Mouse (Mus musculus): Measurements from ENCODE around the gene Ckb.
"Not testable (repeated sequence)": the region's sequence is repeated elsewhere in the genome, so short reads cannot be mapped to it uniquely, and the experiment has no call there.

The Ckb gene

DNA sequence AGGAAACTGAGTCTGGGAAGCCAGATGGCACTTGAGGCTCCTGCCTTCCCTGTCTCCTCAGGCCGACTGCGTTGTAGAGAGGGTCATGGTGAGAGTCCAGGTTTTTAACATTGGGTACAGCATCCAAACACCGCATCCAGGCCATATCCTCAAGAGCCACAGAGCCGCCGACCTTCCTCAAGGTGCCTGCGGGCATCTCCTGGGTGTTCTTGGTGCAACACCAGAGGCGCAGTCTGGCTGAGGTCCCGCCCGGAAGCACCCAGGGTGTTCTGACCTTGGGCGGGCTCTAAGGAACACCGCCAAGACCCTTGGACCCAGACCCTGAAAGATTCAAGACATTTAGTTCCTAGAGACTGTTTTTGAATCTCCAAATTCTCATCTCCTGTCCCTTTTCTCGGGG lies 443 bp upstream of the Ckb start:
- in situ Hi-C loops (cut with MboI; ENCODE audit: low pct_unique_long_range_greater_than_20kb in 1 of 2, low sequenced_read_pairs in 2 of 2, unreplicated experiment in 1 of 2), result no loop called here

DNA sequence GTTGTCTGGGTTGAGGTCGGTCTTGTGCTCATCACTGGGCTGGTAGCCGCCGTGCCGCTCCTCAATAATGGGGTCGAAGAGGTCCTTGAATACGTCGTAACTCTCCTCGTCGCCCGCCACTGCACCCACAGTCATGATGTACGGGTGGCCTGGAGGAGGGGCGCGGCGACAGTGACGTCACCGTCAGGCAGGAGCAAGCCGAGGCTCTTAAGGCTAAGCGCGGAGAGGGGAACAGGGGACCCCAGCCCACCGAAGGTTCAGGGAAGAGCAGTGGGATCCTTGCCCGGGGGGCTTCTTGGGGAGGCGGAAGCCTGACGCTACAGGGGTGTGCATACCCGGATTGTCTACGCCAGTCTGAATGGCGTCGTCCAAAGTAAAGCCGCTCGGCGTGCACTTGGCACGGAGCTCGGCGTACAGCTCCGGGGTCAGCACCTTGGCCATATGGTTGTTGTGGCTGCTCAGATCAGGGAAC lies 671 bp downstream of the Ckb start:
- in situ Hi-C loops (cut with MboI; ENCODE audit: low pct_unique_long_range_greater_than_20kb in 1 of 2, low sequenced_read_pairs in 2 of 2, unreplicated experiment in 1 of 2), result no loop called here

DNA sequence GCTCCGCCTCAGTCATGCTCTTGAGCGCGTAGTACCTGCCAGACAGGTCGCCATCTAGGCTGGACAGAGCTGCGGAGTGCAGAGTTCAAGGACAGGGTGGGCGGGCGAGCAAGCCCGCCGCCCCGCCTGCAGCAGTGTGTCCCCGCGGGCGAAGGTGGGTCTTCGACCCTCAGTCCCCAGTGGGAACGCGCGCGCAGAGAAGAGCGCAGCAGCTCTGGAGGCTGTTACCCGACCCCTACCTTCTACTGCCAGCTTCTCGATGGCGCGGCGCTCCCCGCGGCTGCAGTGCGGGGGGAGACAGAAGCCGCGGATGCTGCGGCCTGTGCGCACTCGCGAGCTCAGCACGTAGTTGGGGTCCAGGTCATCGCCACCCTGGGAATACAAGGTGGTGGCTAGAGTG lies 1.2 kb downstream of the Ckb start:
- in situ Hi-C loops (cut with MboI; ENCODE audit: low pct_unique_long_range_greater_than_20kb in 1 of 2, low sequenced_read_pairs in 2 of 2, unreplicated experiment in 1 of 2), result no loop called here

DNA sequence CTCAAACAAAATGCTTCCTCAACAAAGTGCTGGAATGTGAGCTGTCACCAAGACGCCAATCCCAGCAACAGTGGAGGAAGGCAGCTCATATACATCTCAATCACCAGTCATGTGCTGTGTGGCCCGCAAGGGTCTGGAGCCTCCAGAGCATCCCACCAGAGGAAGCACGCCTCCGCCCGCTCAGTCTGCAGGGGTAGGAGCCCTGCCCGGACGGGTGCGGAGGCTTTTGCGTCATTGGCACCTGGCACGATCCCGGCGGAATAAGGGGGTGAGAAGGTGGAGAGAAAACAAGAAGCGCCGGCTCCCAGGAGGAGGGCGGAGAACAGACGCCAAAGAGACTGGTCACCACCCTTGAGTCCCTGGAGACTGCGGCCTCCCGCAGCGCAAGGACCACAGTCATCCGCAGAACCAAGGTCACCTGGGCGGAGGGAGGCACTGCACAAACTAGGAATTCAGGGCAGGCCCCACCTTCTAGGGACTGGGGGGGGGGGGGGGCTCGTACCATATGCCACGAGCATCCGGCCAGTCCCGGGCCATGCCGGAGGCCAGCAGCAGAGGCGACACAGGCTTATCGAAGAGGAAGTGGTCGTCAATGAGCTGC lies 1.7 kb downstream of the Ckb start:
- in situ Hi-C loops (cut with MboI; ENCODE audit: low pct_unique_long_range_greater_than_20kb in 1 of 2, low sequenced_read_pairs in 2 of 2, unreplicated experiment in 1 of 2), result no loop called here

DNA sequence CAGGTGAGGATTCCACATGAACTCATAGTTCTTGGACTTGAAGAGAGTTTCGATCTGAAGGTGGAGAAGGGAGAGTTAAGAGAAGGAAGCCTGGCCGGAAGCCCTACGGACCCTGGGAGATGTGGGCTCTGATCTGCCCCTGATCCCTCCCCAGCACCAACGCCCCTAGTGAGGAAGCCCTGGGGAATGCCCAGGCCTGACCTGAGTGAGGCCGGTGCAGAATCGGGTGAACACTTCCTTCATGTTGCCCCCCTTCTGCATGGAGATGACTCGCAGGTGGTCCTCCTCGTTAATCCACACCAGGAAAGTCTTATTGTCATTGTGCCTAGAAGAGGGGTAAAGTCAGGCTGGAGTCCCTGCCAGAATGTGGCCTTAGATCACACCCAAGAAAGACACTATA lies 2.2 kb downstream of the Ckb start:
- in situ Hi-C loops (cut with MboI; ENCODE audit: low pct_unique_long_range_greater_than_20kb in 1 of 2, low sequenced_read_pairs in 2 of 2, unreplicated experiment in 1 of 2), result no loop called here

DNA sequence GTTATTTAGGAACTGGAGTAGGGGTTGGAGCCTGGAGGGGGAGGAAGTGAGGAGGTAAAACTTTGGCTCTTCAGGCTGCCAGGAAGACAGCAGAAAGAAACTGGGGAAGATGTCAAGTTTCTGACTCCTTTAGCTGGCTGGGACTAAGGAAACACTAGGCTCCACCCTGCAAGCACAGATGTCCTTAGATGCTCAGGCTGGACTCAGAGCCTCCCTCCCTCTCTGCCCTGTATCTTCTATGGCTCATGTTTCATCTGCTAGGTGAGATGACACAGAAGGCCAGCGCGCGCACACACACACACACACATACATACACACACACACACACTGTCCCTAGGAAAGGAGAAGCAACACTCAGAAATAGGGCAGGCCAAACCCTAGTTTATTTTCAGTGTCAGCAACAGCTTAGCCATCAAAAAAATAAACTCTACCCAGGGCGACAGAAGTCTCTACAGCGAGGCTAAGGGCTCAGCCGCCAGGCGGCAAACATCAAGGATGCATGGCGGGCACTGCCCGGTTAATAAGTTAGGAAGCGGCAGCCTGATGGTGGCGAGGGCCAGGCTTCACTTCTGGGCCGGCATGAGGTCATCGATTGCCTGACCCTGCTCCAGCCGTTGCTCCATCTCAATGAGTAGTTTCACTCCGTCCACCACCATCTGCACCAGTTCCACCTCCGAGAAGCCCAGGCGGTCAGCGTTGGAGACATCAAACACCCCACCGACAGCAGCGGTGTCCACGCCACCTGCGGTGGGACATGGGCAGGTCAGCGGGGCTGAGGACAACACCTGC lies 2.9 kb downstream of the Ckb start:
- in situ Hi-C loops (cut with MboI; ENCODE audit: low pct_unique_long_range_greater_than_20kb in 1 of 2, low sequenced_read_pairs in 2 of 2, unreplicated experiment in 1 of 2), result no loop called here

DNA sequence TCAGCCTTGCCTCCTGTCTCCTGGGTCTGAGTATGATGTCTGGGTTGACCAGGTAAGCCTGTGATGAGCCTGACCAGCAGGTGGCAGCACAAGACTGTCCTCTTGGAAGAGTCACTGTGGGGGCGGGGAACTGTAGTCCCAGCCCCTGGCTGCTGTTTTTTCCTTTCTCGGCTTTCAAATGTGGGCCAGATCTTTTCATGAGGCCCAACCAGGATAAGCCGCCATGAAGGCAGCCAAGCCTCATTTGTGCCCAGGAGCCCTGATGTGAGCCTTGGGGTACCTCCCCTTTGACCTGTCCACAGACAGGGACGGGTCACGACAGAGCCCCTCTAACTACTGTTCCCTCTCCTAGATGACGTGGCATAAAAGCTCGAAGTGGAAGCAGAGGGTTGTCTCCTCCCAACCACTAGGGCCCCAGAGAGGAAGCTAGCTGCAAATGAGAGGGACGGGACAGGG lies 3.7 kb downstream of the Ckb start:
- in situ Hi-C loops (cut with MboI; ENCODE audit: low pct_unique_long_range_greater_than_20kb in 1 of 2, low sequenced_read_pairs in 2 of 2, unreplicated experiment in 1 of 2), result no loop called here

DNA sequence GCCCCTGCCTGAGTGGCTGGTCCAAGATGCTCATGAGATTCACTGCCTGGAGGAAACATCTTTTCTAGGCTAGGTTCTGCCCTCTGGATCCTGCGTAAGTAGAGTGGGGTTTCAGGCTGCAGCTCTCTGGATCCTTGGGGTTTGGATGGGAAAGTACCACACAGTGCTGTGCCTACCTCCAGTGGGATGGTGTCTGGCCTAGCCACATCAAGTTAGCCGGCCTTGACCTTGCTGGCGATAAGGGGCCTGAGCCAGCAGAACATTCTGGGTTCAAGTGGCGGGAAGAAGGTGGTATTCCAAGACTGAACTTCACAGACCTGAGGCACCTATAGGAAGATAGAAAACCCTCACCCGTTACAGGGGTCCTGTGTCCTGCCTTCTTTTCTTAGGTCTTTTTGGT lies 4.7 kb downstream of the Ckb start:
- in situ Hi-C loops (cut with MboI; ENCODE audit: low pct_unique_long_range_greater_than_20kb in 1 of 2, low sequenced_read_pairs in 2 of 2, unreplicated experiment in 1 of 2), result no loop called here

DNA sequence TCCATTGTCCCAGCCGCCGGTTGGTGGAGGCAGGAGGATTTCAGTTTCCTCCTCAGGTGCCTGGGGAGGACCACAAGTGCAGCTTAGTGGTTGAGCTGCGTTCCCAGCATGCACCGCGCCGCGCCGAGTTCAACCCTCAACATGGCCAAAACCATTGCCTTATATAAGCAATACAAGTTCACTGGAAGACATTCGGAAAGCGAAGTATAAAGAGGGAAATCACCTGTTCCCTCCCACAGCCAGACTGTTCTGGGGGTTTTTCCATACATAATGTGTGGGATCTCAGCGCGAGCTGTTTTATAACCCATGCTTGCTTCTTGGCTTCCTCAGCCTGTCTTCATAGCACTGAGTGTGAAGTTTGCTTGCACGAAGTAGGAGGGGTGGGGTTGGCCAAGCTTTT lies 5.8 kb downstream of the Ckb start:
- in situ Hi-C loops (cut with MboI; ENCODE audit: low pct_unique_long_range_greater_than_20kb in 1 of 2, low sequenced_read_pairs in 2 of 2, unreplicated experiment in 1 of 2), result no loop called here

DNA sequence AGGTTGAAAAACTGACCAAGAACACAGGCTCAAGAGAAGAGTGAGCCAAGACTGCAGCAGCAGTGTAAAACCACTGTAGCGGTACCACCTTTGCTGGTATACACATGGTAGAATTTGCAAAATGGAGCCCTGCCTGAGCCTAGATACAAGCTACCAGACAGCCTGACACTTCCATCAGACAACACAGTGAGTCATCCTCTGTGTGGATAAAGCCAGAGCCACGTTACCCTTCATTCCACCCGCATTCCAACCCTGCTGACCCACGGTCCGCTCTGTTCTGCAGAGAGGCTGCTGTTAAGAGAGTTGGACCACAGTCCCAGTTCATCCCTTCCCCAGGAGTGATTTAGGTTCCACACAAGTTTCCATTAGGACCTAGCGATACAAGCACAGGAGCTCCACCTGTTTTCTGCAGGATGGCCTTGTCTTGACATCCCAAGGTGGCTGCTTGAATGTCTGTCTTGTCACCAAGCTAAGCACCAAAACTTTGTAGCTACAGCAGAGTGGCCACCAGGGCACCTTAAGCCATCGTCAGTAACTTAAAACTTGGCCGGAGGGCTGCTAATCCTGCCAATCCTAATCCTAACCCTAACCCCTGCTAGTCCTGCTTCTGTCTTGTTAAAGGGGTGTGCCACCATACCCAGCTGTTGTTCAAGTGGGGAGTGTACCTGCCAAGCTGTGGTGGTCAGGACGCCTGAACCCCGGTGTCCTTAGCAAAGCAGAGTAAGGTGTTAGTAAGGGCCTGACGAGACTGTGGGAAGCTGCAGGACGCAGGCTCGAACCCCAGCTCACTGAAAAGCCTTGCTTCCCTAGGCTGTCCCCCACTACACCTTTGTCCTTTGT lies 6.9 kb downstream of the Ckb start:
- in situ Hi-C loops (cut with MboI; ENCODE audit: low pct_unique_long_range_greater_than_20kb in 1 of 2, low sequenced_read_pairs in 2 of 2, unreplicated experiment in 1 of 2), result no loop called here

DNA sequence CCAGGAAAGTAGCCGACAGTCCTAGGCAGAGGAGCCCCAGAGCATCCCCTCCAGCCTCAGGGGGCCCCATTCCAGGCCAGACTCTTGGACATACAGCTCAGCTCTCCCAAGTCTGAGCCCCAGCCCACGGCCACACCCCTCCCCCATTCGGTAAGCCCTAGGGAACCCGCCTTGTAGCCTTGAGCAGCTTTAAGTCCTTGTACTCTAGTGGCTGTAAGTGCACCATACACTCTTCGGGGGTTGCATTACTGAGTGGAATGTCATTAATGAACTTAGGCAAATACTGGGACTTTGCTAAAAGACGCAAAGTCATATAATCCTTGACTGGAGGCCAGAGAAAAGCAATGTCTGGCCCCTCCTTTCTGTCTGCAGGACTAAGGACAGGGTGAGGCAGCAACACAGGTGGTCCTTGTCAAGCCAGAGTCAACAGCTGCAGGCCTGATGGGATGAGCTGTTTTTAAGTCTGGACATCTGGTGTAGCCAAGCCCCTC lies 7.9 kb downstream of the Ckb start:
- in situ Hi-C loops (cut with MboI; ENCODE audit: low pct_unique_long_range_greater_than_20kb in 1 of 2, low sequenced_read_pairs in 2 of 2, unreplicated experiment in 1 of 2), result no loop called here

DNA sequence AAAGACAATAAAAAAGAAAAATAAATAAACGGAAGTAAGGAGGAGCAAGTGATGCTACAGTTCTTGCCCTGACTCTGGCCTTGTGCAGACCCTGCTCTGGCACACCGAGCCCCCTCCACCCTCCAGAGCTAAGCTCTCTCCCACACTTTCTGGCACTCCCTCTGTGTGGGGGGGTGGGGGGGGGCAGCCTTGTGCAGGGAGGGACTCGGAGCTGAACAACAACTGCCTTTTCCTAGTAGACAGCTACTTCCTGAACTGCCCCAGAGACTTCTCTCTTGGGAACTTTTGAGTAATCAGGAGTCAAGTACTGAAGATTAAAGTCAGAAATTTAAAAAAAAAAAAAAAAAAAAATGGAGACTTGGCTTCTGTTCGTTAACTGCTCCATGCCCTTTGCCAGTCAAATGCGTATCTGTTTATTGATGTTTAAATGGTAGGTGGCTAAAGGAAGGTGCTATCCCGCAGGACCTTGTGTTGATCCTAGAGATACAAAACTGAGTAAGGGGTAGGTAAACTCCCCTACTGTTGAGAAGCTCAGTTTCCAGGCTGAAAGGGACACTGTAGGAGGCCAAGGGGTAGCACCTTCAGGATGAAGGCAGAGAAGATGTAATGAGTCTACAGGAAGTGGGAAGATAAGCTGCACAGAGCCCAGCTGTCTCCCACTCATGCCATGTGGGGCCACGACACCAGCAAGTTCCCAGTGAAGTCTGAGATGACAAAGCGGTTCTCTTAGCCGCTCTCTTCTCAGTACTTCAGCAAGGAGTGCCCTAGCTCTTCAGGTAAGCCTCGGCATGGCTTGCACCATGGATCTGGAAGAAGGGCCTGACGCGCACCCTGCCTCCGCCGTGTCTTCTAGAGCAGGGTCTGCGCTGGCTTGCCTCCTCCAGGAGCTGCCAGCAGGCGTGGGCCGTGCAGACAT lies 8.7 kb downstream of the Ckb start:
- in situ Hi-C loops (cut with MboI; ENCODE audit: low pct_unique_long_range_greater_than_20kb in 1 of 2, low sequenced_read_pairs in 2 of 2, unreplicated experiment in 1 of 2), result no loop called here

DNA sequence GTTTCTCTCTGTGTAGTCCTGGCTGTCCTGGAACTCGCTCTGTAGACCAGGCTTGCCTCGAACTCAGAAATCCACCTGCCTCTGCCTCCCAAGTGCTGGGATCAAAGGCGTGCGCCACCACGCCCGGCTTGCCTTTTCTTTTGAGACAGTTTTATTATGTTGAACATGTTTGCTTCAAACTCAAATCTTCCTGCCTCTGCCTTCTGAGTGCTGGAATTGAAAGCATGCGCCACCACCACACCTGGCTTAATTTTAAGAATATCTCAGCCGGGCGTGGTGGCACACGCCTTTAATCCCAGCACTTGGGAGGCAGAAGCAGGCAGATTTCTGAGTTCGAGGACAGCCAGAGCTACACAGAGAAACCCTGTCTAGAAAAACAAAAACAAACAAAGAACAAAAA lies 10.6 kb downstream of the Ckb start:
- in situ Hi-C loops (cut with MboI; ENCODE audit: low pct_unique_long_range_greater_than_20kb in 1 of 2, low sequenced_read_pairs in 2 of 2, unreplicated experiment in 1 of 2), result not testable (repeated sequence)

DNA sequence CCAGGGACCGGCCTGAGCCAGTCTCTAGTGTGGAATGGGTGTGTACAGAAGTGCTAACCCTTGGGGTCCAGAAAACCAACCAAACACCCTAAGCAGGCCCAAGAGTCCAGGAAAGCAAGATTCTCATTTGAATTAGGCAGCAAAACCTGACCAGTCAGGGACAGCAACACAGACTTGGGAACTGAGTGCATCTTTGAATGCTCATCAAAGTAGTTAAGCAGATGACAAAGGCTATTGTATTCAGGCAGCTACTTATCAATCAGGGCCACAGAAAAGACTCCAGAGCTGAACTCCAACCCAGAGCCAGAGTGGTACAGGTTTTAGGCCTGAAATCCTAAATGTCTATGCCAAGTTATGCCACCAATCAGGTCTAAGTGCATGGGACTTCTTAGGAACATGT lies 11.5 kb downstream of the Ckb start:
- in situ Hi-C loops (cut with MboI; ENCODE audit: low pct_unique_long_range_greater_than_20kb in 1 of 2, low sequenced_read_pairs in 2 of 2, unreplicated experiment in 1 of 2), result no loop called here

DNA sequence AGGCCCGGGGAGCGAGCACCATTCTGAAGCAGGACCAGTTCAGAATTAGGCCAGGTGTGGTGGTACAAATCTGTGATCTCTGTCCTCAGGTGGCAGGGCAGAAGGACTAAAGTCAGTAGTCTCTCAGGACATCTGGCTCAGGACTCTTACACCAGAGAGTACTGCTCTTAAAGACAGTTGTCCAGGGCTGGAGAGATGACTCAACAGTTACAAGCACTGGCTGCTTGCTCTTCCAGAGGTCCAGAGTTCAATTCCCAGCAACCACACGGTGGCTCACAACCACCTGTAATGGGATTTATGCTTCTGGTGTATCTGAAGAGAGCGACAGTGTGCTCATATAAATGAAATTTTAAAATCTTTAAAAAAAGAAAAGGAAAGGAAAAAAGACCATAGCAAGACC lies 12.8 kb downstream of the Ckb start:
- in situ Hi-C loops (cut with MboI; ENCODE audit: low pct_unique_long_range_greater_than_20kb in 1 of 2, low sequenced_read_pairs in 2 of 2, unreplicated experiment in 1 of 2), result loop anchor here in 1 of 2 experiments (5.0 kb wide), 1 partner anchor 38 kb away; no protein-coding TSS in a partner anchor

DNA sequence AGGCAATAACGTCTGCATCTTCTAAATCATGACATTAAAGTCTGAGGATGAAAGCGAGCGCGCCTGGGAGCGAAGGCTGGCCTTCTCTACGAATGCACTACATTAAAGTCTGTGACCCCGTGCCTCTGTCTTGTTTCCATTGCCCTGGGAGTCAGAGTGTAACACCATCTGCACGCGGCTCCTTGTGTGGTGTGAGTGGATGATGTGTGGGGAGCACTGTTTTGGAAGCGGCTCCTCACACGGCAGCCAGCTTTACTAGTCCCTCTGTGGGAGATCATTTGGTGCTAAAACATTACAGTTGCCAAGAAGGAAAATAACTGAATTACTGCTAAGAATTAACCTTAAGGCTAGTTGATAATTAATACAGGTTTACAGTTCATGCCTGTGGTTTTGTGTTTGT lies 16.4 kb downstream of the Ckb start:
- in situ Hi-C loops (cut with MboI; ENCODE audit: low pct_unique_long_range_greater_than_20kb in 1 of 2, low sequenced_read_pairs in 2 of 2, unreplicated experiment in 1 of 2), result loop anchor here in 1 of 2 experiments (5.0 kb wide), 1 partner anchor 42 kb away; no protein-coding TSS in a partner anchor

DNA sequence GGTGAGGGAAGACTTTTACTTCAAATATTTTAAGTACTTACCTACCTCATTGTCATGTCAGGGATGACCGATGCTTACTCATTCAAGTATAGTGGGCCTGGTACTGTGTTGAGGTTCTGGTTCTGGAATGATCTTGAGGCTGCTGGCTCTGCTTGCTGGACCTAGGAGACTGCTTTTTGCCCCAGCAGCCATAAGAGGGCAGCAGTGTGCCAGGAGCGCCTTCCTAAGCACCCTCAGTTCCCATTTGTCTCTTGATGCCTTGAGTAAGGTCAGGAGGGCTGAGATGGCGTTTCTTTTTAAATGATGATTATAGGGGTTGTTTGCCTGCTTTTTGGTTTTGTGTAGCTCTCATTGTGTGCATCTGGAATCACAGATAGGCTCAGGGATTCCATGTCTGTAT lies 18.7 kb downstream of the Ckb start:
- in situ Hi-C loops (cut with MboI; ENCODE audit: low pct_unique_long_range_greater_than_20kb in 1 of 2, low sequenced_read_pairs in 2 of 2, unreplicated experiment in 1 of 2), result no loop called here

DNA sequence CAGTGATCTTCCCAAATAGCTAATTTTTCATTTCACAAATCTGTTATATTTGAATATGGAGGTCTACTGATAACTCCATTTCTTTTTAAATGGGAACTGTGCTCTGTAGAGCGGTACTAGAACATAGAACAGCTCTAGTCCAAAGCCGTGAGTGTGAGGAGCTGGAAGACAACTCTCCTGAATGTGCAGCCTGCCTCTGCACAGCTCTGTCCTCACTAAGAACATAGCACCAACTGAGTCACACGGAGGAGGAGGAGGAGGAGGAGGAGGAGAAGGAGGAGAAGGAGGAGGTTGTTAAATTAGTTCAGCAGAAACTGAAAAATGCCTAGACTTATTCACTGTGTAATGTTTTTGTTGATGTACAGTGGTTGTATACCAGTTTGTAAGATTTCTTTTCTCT lies 19.2 kb downstream of the Ckb start:
- in situ Hi-C loops (cut with MboI; ENCODE audit: low pct_unique_long_range_greater_than_20kb in 1 of 2, low sequenced_read_pairs in 2 of 2, unreplicated experiment in 1 of 2), result no loop called here

Measured in mouse embryonic stem cell (cell line).